Mouse (Mus musculus) layer of hippocampus, adult 2 months (tissue): ENCODE measurements at regions not wholly inside any gene's neighbourhood (a gene's known extent, or its start where the extent isn't known, plus 50 kb on each side); places are given as distances from the start of the nearest gene placed in this dataset.

Experiments
- DNase-seq, 2 experiments: peaks; one replicate each; pipeline ENCODE4 v3.0.0; 2022; ENCODE audit warnings: low spot score in 2 of 2
- H3K27ac ChIP-seq: fragments of 200-600 bp; 2 replicates; pipeline ENCODE4 v1.8.1; 2022
- H3K4me3 ChIP-seq: fragments of 200-600 bp; 2 replicates; pipeline ENCODE4 v1.8.1; 2022; ENCODE audit warnings: mild to moderate bottlenecking
- CTCF ChIP-seq: fragments of 200-600 bp; conservative IDR thresholded peaks from 2 replicates; pipeline ENCODE4 v1.8.1; 2022; ENCODE audit warnings: antibody characterized with exemption, mild to moderate bottlenecking, moderate library complexity

DNA sequence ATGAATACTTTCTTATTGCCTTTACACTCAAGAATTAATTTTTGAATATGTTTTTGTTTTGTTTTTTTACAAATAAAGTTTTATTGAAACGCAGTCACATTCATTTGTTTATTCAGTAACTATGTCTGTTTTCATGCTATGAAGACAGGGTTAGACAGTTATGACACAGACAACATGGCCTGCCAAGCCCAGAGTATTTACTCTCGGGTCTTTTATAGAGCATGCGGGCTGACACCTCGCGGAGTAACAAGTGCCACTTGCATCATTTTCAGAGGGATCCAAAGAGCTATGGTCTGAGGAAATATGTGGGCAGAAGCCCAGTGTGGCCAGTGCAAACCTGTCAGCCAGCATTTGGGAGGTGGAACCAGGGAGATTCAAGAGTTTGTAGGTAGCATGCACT, 206.5 kb upstream of the Nt5e start:
- TF ChIP-seq CTCF: no peak
- H3K4me3 ChIP-seq: no peak overlapping the region
- no peak for DNase-seq
- no peak overlapping the region for H3K27ac ChIP-seq

DNA sequence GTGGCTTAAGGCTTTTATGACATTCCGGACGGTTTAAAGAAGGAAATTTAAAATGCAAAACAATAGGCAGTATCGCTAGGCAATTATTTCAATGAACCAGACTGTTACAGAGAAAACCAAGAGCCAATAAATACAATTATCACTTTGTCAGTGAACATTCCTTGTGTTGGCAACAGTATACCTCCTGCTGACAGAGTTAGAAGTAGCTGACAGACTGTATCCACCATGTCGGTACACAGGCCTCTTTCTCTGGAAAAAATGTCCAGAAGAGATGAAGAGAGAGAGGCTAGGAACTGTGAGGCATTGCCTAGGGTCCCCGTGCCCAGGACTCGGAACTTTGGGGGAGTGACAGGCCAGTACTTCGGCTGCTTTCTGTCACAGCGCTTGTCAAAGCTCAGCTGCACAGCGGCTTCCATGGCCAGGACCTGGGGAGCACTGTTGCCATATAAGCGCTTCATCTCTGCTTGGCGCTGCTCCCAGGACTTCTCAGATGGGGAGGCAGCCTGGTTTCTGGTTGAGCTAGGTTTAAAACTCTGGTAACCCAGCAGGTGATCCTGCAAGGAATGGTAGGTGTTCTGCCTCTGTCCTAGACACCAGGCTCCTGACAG, 205.9 kb upstream of the Nt5e start:
- TF ChIP-seq CTCF: no peak
- H3K27ac ChIP-seq: no peak overlapping the region
- no peak for DNase-seq
- H3K4me3 ChIP-seq: no peak overlapping the region

DNA sequence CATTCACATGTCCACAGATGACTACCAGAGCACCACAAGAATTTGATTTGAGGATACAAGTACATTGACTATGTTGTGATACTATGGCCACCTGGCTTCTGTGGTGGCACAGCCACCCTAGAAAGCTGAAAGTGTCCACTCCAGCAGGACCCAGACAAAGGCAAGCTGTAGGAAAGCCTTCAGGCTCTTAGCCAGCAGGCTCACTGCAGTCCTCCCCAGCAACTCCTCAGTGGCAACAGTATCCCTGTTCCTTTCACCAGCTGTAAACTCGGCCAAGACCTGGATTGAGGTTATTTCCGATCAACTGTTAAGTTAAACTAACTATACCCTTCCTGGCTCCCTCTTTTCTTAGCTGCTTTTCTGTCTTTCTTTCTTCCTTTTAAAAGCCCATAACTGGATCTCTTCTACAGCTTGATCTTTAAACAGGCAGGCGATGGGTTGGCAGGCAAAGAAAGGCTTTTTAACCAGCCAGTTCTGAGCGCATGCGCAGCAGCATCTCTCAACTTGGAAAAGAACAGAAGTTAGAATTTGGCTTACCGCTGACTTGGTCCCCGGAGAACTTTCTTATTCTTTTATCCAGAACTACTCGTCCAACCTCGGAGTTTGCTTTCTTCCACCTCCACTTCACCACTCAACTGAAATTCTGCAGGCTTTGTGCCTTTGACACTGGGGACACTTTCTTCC, 202.5 kb upstream of the Nt5e start:
- Histone ChIP-seq H3K27ac (peak overlapping the region; percentile 8; the same call in 1 of the 2 replicates), H3K4me3 (peak overlapping the region; percentile 28; the same call in 1 of the 2 replicates)
- DNase-seq: peak; percentile 29 to 31
- TF ChIP-seq CTCF: no peak

DNA sequence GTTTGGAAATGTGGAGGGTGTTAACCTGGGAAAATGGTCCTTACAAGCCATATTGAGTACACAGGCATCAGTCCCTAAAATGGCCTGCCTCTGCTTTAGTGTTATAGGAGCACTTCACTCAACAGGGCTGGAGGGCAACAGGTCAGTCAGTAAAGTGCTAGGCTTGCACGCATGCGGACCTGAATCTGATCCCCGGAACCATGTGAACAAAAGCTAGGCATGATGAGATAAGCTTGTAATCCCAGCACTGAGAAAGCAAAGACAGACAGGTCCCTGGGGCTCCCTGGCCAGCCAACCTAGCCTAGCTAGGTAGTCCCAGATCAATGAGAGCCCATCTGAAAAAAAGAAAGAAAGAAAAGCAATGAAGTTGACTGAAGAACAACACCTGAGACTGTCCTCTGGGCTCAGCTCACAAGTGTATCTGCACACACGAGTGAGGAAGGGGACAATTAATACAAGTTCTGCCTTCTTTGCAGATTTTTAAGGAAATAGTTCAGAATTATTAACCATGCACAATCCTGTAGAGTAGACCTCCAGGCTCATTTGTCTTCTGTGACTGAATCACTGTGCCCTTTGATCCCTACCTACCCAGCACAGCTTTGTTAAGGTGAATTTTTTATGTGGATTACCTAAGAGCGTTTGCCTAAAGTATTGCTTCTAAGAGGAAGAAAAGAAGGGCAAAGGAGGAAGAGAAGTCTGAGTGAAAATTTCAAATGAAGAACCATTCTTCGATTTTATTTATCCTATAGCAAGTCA, 163.8 kb upstream of the Nt5e start:
- H3K27ac ChIP-seq: no peak overlapping the region
- no peak for TF ChIP-seq CTCF
- no peak for DNase-seq
- no peak overlapping the region for H3K4me3 ChIP-seq

DNA sequence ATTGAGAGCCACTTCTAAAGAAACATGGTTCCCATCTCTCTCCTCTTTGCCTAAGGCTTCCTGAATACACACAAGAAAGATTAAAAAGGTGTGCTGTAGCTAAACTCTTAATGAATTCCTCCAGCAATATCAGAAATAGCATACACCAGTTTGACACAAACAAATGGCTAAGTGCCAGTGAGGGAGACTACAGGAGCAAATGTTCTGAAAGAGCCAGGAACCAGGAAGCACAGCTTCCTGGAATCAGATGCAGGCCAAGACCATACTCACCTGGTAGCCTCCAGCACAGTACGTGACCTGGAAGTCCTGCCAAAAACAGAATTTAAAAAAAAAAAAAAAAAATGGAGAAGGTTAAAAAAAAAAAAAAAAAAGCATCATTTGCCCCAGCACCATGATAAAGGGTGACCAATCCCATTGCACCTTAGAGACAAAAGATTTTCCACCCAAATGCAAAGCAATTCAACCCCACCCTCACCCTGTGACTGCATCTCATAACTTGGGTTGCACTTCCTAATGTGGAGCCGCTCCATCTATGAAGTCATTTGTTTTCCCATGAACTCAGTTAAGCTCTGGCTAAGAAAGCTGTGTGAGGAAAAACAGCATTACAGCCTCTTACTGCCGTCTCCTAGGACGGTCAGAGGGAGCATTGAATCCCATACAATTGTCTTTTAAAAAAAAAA, 149.3 kb upstream of the Nt5e start:
- H3K4me3 ChIP-seq: no peak overlapping the region
- H3K27ac ChIP-seq: no peak overlapping the region
- DNase-seq: no peak
- no peak for TF ChIP-seq CTCF

DNA sequence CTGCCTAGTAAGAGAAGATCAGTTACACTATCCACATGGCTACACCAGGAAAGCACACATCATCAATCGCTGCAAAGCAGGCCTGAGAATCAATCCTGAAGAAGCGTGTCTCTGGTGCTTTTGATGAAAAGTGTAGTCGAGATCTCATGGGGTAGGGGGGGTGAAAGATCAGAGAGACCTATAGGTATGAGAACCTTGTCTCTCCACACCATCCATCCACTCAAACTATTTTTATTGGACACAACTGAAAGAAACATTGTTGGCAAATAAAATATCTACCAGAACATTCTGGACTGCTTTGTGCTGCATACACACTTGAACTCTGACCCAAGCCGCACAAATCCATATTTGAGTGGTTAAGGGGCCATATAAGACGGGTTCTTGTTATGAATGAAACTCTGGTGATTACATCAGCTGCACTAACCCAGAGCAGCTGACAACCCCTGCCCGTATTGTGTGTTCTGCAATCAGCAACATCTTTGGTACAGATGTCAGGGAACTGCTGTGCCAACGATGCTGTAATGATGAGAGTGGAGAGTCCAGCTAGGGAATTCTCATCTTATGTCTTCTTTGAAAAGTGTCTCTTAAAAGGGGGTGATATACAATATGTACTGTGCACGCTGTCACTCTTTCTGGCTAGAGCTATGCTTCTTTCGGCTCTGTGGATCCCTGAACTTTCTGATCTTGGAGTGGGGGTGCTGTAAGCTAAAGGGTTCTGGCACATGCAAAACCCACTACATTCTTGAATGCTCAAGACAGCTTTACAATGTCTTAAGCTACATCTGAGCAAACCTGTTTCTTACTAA, 145.6 kb upstream of the Nt5e start:
- TF ChIP-seq CTCF: no peak
- Histone ChIP-seq H3K4me3 (no peak overlapping the region), H3K27ac (no peak overlapping the region)
- DNase-seq: no peak

DNA sequence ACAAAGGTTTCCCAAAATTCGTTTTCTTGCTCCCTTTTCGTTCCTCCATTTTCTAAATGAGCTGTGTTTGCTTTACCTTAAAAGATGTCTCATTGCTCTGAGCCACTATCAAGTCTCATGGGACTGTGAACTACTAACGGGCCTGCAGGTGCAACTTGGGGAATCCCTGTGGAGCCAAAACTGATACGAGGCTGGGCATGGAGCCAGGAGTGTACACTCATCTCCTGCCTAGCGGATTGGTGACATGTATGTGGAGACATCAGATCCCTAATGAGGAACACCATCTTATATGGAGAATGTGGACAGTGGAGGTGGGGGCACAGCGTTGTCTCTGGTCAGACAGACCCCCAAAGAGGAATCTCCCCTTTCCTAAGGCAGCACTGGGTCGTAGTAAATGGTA, 119.6 kb upstream of the Nt5e start:
- Histone ChIP-seq H3K4me3 (no peak overlapping the region), H3K27ac (no peak overlapping the region)
- TF ChIP-seq CTCF: no peak
- DNase-seq: no peak

DNA sequence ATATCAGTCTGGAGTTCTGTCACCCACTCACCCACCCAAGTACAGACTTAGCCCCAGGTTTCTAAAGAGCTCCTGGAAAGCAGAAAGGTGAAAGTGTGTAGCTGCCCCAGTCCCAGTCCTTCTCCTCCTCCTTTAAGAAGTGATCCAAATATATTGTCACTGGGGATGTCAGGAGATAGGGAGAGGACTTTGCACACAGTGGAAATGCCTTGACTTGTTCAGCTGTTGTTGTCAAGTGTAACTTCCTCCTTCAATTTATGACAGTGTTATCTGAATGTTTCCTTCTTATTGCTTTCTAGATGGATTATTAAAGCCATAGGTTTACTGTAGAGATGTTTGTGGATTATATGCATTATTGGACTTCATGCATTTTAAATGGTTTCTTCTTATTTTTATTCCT, 119.0 kb upstream of the Nt5e start:
- TF ChIP-seq CTCF: no peak
- no peak overlapping the region for H3K27ac ChIP-seq
- H3K4me3 ChIP-seq: no peak overlapping the region
- no peak for DNase-seq

DNA sequence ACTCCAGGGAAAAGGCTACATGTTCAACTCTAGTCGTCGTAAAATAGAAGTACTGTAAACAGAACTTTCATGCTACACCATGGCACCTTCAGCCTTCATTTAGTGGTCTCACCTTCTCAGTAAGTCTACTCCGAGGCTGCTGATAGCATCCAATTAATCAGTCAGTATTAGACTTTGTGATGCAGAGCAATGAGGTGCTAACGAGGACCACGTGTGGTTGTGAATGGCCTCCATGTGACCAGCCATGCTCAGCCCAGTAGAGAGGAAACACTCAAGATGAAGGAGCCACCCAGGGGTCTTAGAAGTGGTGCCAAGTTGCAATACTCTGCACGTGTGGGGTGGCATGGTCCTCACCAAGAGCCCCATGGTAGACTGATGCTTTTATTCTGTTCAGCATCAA, 112.2 kb upstream of the Nt5e start:
- no peak for DNase-seq
- no peak for TF ChIP-seq CTCF
- H3K4me3 ChIP-seq: no peak overlapping the region
- no peak overlapping the region for H3K27ac ChIP-seq

DNA sequence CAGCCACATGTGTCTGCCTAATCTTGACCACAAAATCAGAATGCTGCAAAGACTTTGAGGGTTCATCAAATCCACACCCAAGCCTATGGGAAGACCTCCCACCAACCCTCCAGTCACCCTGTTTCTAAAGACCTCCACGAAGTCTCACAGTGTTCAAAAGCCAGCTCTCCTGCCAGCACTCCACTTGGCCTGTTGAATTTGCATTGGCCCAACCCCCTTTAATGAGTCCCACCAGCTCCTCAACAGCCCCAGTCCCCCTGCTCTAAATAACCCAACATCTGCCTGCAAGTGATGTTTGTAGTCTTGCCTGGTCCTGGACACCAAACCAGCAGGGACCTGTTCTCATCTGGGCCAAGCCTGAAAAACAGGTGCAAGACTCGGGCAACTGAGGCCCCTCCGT, 106.6 kb upstream of the Nt5e start:
- TF ChIP-seq CTCF: no peak
- no peak overlapping the region for H3K4me3 ChIP-seq
- H3K27ac ChIP-seq: no peak overlapping the region
- no peak for DNase-seq

DNA sequence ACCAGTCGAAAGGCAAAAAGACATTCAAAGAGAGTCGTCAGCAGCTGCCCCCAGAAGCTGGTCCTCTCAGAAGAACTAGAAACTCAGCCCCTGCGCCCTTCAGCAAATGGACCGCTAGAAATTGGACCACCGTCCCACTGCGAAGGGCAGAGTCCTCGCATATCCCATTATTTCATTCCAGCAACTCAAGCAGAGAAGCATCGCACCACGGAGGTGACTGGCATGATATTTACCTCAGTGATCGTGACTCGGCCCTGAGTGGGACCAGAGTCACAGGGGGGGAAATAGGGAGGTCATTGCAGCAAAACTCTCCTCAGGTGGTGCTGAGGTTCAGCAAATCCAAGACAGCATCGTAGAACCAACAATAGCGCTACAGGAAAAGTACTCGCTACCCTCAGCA, 105.7 kb upstream of the Nt5e start:
- TF ChIP-seq CTCF: no peak
- DNase-seq: no peak
- Histone ChIP-seq H3K27ac (no peak overlapping the region), H3K4me3 (no peak overlapping the region)

DNA sequence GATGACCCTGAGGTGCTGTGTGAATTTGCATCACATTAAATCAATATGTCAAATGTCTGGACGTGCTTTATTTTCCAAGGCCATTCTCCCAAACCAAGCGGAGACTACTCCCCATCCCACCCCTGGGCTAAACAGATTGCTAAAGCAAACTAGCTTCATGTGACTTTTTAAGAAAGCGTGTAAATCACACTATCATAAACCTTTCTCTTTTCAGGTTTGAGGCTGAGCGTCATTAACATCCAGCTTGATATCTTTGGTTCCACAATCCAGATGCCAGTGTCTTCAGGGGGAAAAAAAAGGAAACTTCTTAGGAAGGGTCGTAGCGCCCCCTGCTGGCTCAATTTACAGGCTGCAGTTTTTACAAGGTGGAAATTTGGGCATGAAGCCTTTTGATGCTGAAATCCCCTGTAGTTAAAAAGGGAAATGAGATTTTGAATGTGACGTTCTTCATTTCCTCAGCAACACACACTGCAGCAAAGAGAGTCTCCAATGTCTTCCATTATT, 105.1 kb upstream of the Nt5e start:
- peak; percentile 96 for TF ChIP-seq CTCF
- Histone ChIP-seq H3K27ac (no peak overlapping the region), H3K4me3 (no peak overlapping the region)
- DNase-seq: peak; percentile 10 to 76
